Mouse (Mus musculus): ENCODE data around the gene Anp32e.
"Not testable (repeated sequence)": the region's sequence is repeated elsewhere in the genome, so short reads cannot be mapped to it uniquely, and the experiment has no call there.

DNA sequence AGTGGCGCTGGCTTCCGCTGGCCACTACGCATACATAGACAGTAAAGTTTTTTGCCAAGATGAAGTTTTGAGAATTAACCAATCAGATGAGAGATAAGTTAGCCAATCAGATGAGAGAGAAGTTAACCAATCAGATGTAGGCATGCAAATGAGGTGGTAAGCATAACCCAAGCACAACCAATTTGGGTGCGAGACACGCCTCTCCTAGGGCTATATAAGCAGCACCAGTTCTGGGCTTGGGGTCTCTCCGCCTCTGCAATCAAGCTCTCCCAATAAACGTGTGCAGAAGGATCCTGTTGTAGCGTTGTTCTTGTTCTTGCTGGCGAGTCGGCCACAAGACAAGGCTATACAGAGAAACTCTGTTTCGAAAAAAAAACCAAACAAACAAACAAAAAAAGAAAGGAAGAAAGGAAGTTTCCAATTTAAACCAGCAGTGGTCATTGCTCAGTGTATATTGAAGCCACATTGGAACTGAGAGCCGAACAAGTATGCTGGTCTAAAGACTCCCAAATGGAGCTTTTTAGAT lies 25.7 kb downstream of the Anp32e start:
- TF ChIP-seq REST (IDR thresholded peaks at IDR 0.05; ENCODE audit: insufficient read depth, insufficient read length); USF1 (IDR thresholded peaks at IDR 0.05; ENCODE audit: low read depth); TCF3 (IDR thresholded peaks at IDR 0.05; ENCODE audit: insufficient read length, low read depth); POLR2A (IDR thresholded peaks at IDR 0.05; ENCODE audit: insufficient read length, low read depth); MAX (IDR thresholded peaks at IDR 0.05; ENCODE audit: low read depth); E2F4 (IDR thresholded peaks at IDR 0.05; ENCODE audit: insufficient read depth); TCF12 (IDR thresholded peaks at IDR 0.05; ENCODE audit: insufficient read depth, poor library complexity, severe bottlenecking): not testable (repeated sequence)

Measured in myocyte (in vitro differentiated cells).